Mouse (Mus musculus): Measurements from ENCODE around the gene Ubqln3.

DNA sequence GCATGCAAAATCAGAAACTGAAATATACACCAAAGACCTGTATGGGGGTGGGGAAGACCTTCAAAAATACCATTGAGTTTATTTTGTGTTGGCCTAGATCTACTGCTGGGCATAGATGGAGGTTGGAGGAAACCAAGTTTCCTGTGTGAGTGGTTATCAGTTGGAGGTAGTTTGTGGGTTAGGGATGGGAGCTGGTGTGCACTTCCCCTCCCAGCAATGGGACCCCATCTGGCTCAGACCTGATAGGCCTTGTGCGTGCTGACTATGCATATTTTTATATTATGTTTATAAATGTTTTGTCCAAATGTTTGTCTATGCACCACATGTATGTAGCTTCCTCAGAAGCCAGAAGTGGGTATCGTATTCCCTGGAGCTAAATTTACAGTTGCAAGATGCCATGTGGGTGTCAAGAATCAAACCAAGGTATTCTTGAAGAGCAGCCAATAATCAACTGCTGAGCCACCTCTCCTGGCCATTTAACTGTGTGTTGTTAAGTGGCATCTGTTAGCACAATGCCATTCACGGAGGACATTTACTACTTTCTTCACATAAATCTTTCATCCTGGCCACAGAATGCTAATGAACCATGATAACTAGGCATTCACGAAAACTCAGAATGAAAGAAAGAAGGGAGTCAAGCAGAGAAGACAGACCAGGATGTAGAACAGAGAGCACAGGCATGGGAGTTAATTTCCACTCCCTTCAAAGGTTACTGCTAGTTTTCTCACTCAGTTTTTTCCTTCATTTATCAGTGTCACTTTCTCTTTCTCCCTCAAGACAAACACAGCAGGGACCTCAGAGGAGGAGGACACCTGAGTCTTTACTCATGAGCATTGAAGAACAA is 38.9 kb downstream of the Ubqln3 start:
- TF ChIP-seq CTCF (IDR thresholded peaks at IDR 0.05; ENCODE audit: extremely low read depth, insufficient read depth, low read length) (no peak), POLR2A (IDR thresholded peaks at IDR 0.05; ENCODE audit: extremely low read depth, insufficient read depth, low read length) (no peak)
